Mouse (Mus musculus): ENCODE measurements around the gene Atp6ap1l.
"Not testable (repeated sequence)": the region's sequence is repeated elsewhere in the genome, so short reads cannot be mapped to it uniquely, and the experiment has no call there.

The Atp6ap1l gene

GRCm38 (mm10) chr13:90905176-90905575 is at the start of gene Atp6ap1l:
Gene Atp6ap1l, minus strand, starts transcription at chr13:90905355.
- in situ Hi-C loops (cut with MboI, MseI), result no loop called here

DNA sequence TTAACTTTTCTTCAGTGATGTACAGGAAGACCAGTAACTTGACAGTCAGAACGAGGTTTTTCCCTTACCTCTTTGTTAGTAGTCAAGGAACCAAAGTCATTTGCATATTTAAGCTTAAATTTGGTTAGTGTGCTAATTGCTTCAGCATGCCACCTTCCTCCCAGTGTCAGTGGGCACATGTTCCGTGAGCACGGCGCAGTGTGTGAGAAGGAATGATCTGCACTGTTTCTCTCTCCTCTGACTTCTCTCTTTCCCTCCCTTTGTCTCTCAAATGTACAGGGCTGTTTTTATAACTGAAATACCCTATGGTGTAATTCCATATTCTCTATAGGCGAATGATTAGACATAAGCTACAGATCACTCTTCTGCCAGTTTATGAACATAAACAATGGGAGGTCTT is 34.4 kb upstream of the Atp6ap1l start:
- in situ Hi-C loops (cut with MboI, MseI), result no loop called here

GRCm38 (mm10) chr13:90939192-90939591 is 34.0 kb upstream of the Atp6ap1l start:
- in situ Hi-C loops (cut with MboI, MseI), result no loop called here

DNA sequence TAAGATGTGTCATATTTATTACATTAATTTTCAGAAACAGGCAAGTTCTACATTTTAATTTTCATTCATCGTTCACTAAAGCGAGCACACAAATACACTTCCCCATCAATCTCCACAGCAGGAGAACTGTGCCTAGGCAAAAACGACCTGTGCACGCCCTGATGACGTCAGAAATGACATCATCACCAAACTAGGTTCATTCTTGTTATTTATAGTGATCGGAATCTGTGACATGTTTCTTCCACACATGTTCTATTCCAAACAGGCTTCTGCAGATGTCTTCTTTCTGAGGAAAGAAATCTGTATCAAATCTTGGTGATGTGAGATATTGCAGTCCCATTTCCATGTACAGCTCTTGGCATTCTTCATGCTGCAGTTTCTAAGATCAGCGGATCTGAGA is 30.7 kb upstream of the Atp6ap1l start:
- in situ Hi-C loops (cut with MboI, MseI), result no loop called here

DNA sequence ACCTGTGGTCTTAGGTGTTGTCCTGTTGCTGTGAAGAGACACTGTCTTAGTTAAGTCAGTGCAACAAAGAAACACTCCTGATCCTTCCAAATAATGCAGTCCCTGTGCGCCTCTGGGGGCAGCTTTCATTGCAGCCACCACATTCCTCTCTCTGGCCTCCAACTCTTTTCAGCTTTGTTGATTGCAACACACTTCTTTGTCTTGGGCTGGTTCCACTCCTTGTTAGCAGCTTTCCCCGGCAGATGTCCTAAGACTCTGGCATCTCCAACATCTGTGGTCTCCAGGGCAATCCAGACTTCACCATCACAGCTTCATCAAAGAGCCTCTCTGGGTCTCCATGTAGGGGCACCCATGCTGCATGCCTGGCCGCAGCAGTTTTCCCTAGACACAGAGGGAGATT is 28.1 kb upstream of the Atp6ap1l start:
- in situ Hi-C loops (cut with MboI, MseI), result loop anchor here in 1 of 2 experiments (5.0 kb wide), 1 partner anchor 759 kb away; no protein-coding TSS in a partner anchor

DNA sequence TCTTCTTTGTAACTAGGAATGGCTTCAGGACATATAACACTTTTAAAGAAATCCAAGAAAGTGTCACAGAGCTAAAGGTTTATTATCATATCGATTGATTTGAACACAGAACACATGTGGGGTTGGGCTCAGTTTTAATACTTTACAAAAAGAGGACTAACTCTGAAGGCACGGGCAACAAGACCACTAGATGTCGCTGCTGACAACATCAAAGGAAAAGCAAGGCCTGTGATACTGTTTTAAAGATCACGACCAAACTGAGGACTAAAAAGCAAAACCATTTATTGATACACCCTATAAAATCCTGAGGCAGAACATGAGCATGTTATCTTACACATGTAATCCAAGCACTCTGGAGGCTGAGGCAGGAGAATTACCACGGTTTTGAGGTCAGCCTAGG is 24.7 kb upstream of the Atp6ap1l start:
- in situ Hi-C loops (cut with MboI, MseI), result loop anchor here in 1 of 2 experiments (5.0 kb wide), 1 partner anchor 762 kb away; no protein-coding TSS in a partner anchor

DNA sequence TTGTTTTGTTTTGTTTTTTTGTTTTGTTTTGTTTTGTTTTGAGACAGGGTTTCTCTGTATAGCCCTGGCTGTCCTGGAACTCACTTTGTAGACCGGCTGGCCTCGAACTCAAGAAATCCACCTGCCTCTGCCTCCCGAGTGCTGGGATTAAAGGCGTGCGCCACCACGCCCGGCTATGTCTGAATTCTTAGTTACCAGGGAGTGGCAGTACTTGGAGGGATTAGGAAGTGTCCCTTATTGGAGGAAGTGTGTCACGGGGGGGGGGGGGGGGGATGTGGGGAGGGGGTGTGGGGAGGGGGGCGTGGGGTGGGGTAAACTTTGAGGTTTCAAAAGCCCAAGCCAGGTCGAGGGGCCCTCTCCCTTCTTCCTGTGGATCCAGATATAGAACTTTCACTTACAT is 23.1 kb upstream of the Atp6ap1l start:
- in situ Hi-C loops (cut with MboI, MseI), result not testable (repeated sequence)

DNA sequence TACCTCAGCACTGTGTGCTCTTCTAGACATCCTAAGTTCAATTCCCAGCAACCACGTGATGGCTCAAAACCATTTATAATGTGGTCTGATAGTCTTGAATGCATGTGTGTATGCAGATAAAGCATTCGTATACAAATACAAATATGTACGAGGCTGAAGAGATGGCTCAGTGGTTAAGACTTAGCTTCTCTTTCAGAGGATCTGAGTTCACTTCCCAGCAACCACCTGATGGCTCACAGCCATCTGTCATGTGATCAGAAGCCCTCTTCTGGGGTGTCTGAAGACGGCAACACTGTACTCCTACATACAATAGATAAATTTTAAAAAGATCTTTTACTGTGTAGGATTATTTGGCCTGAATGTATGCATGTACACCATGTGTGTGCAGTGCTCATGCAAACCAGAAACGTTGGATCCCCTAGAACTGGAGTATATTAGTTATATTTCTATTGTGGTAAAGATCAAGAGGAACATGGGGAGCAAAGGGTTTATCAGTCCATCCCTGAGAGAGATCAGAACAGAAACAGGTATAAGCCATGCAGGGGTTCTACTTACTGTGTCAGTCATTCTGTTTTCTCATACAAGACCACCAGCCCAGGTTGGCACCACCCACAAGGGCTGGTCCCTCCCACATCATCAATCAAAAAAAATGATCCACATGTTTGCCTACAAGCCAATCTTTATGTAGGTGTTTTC is 21.9 kb upstream of the Atp6ap1l start:
- in situ Hi-C loops (cut with MboI, MseI), result no loop called here

- in situ Hi-C loops (cut with MboI, MseI), result no loop called here
Observed at GRCm38 (mm10) chr13:90926125-90926765, 21.1 kb upstream of the Atp6ap1l start.

DNA sequence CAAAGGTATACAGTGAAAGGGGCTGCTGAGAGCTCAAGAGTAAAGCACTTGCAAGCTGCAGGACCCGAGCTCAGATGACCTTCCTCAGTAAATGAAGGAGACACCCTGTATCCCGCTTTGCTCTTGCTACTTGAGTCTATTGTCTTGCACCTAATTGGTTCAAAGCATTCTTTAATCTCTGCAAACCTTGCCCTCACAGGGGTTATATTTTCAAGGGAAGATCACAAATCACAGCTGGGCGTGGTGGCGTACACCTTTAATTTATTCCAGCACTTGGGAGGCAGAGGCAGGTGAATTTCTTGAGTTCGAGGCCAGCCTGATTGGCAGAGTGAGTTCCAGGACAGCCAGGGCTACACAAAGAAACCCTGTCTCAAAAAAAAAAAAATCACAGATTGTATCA is 20.0 kb upstream of the Atp6ap1l start:
- in situ Hi-C loops (cut with MboI, MseI), result no loop called here

- in situ Hi-C loops (cut with MboI, MseI), result no loop called here
Observed at GRCm38 (mm10) chr13:90924072-90924471, 18.9 kb upstream of the Atp6ap1l start.

GRCm38 (mm10) chr13:90923617-90924016 is 18.5 kb upstream of the Atp6ap1l start:
- in situ Hi-C loops (cut with MboI, MseI), result not testable (repeated sequence)

DNA sequence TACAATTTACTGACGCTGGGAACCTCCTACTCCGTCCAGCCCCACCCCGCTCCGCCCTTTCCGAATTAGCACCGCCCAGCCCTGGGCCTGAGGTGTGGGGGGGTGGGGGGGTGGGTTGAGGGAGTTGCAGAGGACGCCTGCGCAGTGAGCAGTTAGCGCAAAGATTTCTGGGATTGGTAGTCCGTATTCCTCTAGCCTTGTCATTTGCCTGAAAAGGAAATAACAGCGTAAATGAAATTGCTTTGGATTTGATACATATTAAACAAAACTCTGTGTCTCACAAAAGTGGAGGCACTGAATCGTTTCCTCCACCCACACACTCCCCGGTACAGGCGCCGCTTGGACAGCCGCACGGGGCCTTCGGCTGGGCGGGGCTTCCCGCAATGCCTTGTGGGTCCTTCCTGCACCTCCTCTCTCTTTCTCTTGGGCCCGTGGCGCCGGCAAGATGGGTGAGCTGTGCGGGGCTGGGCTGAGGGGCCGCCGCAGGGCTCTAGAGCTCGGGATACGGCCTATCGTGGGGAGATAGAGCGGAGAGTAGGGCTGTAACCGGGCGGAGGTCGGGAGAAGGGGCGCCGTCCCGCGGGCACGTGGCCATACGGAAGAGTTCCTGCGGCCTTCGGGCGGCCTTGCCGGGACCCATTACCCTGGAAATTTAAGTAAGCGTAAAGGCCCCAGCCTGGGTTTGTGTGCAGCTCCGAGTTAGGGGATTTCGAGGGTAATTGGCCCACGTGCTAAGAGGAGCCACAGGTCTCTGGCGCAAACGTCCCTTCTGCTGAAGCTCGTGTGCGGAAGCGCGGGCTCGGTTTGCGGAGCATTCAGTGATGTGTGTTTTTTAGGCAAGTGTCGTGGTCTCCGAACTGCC is 17.8 kb upstream of the Atp6ap1l start, which contains the start of gene Rps23:
TSS of gene Rps23 (plus strand) at position 208 of the 862 bp plus-strand sequence.
- in situ Hi-C loops (cut with MboI, MseI), result no loop called here

GRCm38 (mm10) chr13:90914721-90915120 is 9.6 kb upstream of the Atp6ap1l start:
- in situ Hi-C loops (cut with MboI, MseI), result no loop called here

GRCm38 (mm10) chr13:90913675-90914192 is 8.6 kb upstream of the Atp6ap1l start:
- in situ Hi-C loops (cut with MboI, MseI), result no loop called here

GRCm38 (mm10) chr13:90912760-90913674 is 7.9 kb upstream of the Atp6ap1l start:
- in situ Hi-C loops (cut with MboI, MseI), result no loop called here

- in situ Hi-C loops (cut with MboI, MseI), result no loop called here
Observed at GRCm38 (mm10) chr13:90907376-90907775, 2.2 kb upstream of the Atp6ap1l start.

DNA sequence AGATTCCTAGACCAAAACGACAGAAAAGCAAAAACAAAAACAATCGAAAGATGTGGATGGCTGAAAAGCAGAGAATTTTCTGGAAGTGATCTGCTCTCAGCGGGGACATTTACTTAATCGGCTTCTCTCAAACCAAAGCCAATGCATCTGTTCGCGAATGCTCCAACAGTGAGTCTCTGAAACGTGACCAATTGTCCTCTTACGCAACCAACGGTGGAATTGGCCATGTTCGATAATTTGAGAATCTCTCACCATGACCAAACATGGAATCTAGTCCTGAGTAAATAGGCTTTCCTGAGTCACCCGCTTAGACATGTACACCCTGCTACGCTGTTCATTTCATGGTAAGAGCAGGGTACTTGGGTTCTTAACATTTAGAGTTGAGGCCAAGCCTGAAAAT is 8.3 kb downstream of the Atp6ap1l start:
- in situ Hi-C loops (cut with MboI, MseI), result no loop called here

DNA sequence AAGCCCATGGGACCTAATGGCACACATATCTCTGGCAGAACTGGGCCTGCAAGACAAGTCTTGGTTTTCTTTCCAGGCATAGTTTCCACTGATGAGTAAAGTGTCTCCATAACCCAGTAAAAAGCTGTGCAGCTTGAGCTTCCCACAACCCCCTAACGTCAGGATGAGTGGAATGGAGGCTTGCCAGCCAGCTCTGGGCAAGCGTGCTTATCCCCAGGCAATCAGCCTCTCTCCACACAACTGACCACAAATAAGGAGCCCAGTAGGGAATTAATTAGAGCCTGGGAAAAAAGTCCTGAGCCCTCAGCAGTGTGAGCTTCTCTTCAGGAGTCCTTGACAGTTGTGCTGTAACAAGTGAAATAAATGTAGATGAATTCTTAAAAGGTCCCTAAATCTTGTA is 9.1 kb downstream of the Atp6ap1l start:
- in situ Hi-C loops (cut with MboI, MseI), result no loop called here

GRCm38 (mm10) chr13:90894819-90895218 is 10.3 kb downstream of the Atp6ap1l start:
- in situ Hi-C loops (cut with MboI, MseI), result no loop called here

GRCm38 (mm10) chr13:90890111-90890510 is 15.0 kb downstream of the Atp6ap1l start:
- in situ Hi-C loops (cut with MboI, MseI), result no loop called here
